Mouse (Mus musculus): ENCODE results near the gene Map3k7cl. TPM values are rescaled to one million over a fixed set of nuclear protein-coding genes. Genes with fewer than 3 reads are reported as not detected.

The Map3k7cl gene
- polyA plus RNA-seq (2016; fragmentation: Nextera tagmentation; extraction: Ambion mirVana), result not detected in 2 replicates

- H3K4me3 ChIP-seq (replicated peaks), result no peak within 1 kb of the TSS
- peak; percentile 66 for ATAC-seq (ENCODE audit: insufficient number of reproducible peaks, insufficient read depth, low FRiP score, low TSS enrichment, low read depth)
- no peak within 1 kb of the TSS for H3K4me2 ChIP-seq
- no peaks in the 10 kb centered on the region for H3K36me3 ChIP-seq
- no peaks in the 10 kb centered on the region for H3K4me1 ChIP-seq (replicated peaks)
- H3K27me3 ChIP-seq, result no peaks in the 10 kb centered on the region
- H3K27ac ChIP-seq, result no peak within 1 kb of the TSS
- WGBS, result 82% methylated on average over 24 of the region's 24 CpGs
- H3K9me3 ChIP-seq, result no peaks in the 10 kb centered on the region
- no peak within 1 kb of the TSS for H3K9ac ChIP-seq (replicated peaks)
These were observed at the start of gene Map3k7cl for GRCm38 (mm10) chr16:87552907-87553691. Gene Map3k7cl (plus strand): TSS chr16:87553330.

GRCm38 (mm10) chr16:87511706-87512105 lies 41.4 kb upstream of the Map3k7cl start:
- ATAC-seq (ENCODE audit: insufficient number of reproducible peaks, insufficient read depth, low FRiP score, low TSS enrichment, low read depth), result no peak
- WGBS, result 49% methylated on average over 5 of the region's 5 CpGs

GRCm38 (mm10) chr16:87512331-87512730 lies 40.8 kb upstream of the Map3k7cl start:
- Histone ChIP-seq H3K27ac (no peak overlapping the region), H3K4me2 (no peak overlapping the region), H3K4me3 (replicated peaks) (no peak overlapping the region), H3K27me3 (no peaks in the 10 kb centered on the region), H3K9ac (replicated peaks) (no peak overlapping the region), H3K36me3 (no peaks in the 10 kb centered on the region), H3K9me3 (no peaks in the 10 kb centered on the region), H3K4me1 (replicated peaks) (no peaks in the 10 kb centered on the region)
- 89% methylated on average over 14 of the region's 14 CpGs for WGBS
- no peak for ATAC-seq (ENCODE audit: insufficient number of reproducible peaks, insufficient read depth, low FRiP score, low TSS enrichment, low read depth)

More at GRCm38 (mm10) chr16:87511706-87512105, 41.4 kb upstream of the Map3k7cl start:
- Histone ChIP-seq H3K9me3 (no peaks in the 10 kb centered on the region), H3K4me3 (replicated peaks) (no peak overlapping the region), H3K36me3 (no peaks in the 10 kb centered on the region), H3K4me1 (replicated peaks) (no peaks in the 10 kb centered on the region), H3K4me2 (no peak overlapping the region), H3K27me3 (no peaks in the 10 kb centered on the region), H3K9ac (replicated peaks) (no peak overlapping the region), H3K27ac (no peak overlapping the region)

GRCm38 (mm10) chr16:87524228-87524627 lies 28.9 kb upstream of the Map3k7cl start:
- WGBS, result 90% methylated on average over 5 of the region's 5 CpGs
- Histone ChIP-seq H3K4me1 (replicated peaks) (no peaks in the 10 kb centered on the region), H3K36me3 (no peaks in the 10 kb centered on the region), H3K9ac (replicated peaks) (no peak overlapping the region), H3K27me3 (no peaks in the 10 kb centered on the region), H3K4me3 (replicated peaks) (no peak overlapping the region), H3K27ac (no peak overlapping the region), H3K4me2 (no peak overlapping the region), H3K9me3 (no peaks in the 10 kb centered on the region)
- no peak for ATAC-seq (ENCODE audit: insufficient number of reproducible peaks, insufficient read depth, low FRiP score, low TSS enrichment, low read depth)

GRCm38 (mm10) chr16:87527553-87528249 lies 25.4 kb upstream of the Map3k7cl start:
- Histone ChIP-seq H3K36me3 (no peaks in the 10 kb centered on the region), H3K27me3 (no peaks in the 10 kb centered on the region), H3K9ac (replicated peaks) (no peak overlapping the region), H3K9me3 (no peaks in the 10 kb centered on the region), H3K4me2 (no peak overlapping the region), H3K27ac (no peak overlapping the region), H3K4me3 (replicated peaks) (no peak overlapping the region), H3K4me1 (replicated peaks) (no peaks in the 10 kb centered on the region)
- no peak for ATAC-seq (ENCODE audit: insufficient number of reproducible peaks, insufficient read depth, low FRiP score, low TSS enrichment, low read depth)
- 58% methylated on average over 8 of the region's 8 CpGs for WGBS

- Histone ChIP-seq H3K27me3 (no peaks in the 10 kb centered on the region), H3K9ac (replicated peaks) (no peak overlapping the region), H3K36me3 (no peaks in the 10 kb centered on the region), H3K27ac (no peak overlapping the region), H3K9me3 (no peaks in the 10 kb centered on the region), H3K4me2 (no peak overlapping the region), H3K4me3 (replicated peaks) (no peak overlapping the region), H3K4me1 (replicated peaks) (no peaks in the 10 kb centered on the region)
- WGBS, result 64% methylated on average over 10 of the region's 10 CpGs
- no peak for ATAC-seq (ENCODE audit: insufficient number of reproducible peaks, insufficient read depth, low FRiP score, low TSS enrichment, low read depth)
These were observed 24.4 kb upstream of the Map3k7cl start for GRCm38 (mm10) chr16:87528755-87529154.

- no peak for ATAC-seq (ENCODE audit: insufficient number of reproducible peaks, insufficient read depth, low FRiP score, low TSS enrichment, low read depth)
- Histone ChIP-seq H3K9me3 (no peaks in the 10 kb centered on the region), H3K27me3 (no peaks in the 10 kb centered on the region), H3K36me3 (no peaks in the 10 kb centered on the region), H3K9ac (replicated peaks) (no peak overlapping the region), H3K4me1 (replicated peaks) (no peaks in the 10 kb centered on the region), H3K4me3 (replicated peaks) (no peak overlapping the region), H3K27ac (no peak overlapping the region), H3K4me2 (no peak overlapping the region)
- WGBS, result 59% methylated on average over 2 of the region's 2 CpGs
These were observed 4.8 kb upstream of the Map3k7cl start for GRCm38 (mm10) chr16:87548348-87548747.

GRCm38 (mm10) chr16:87556320-87556719 lies 3.2 kb downstream of the Map3k7cl start:
- Histone ChIP-seq H3K9me3 (no peaks in the 10 kb centered on the region), H3K9ac (replicated peaks) (no peak overlapping the region), H3K4me2 (no peak overlapping the region), H3K27ac (no peak overlapping the region), H3K4me1 (replicated peaks) (no peaks in the 10 kb centered on the region), H3K36me3 (no peaks in the 10 kb centered on the region), H3K27me3 (no peaks in the 10 kb centered on the region), H3K4me3 (replicated peaks) (no peak overlapping the region)
- ATAC-seq (ENCODE audit: insufficient number of reproducible peaks, insufficient read depth, low FRiP score, low TSS enrichment, low read depth), result no peak
- 68% methylated on average over 8 of the region's 8 CpGs for WGBS

GRCm38 (mm10) chr16:87561501-87561900 lies 8.4 kb downstream of the Map3k7cl start:
- Histone ChIP-seq H3K27me3 (no peaks in the 10 kb centered on the region), H3K27ac (no peak overlapping the region), H3K9ac (replicated peaks) (no peak overlapping the region), H3K9me3 (no peaks in the 10 kb centered on the region), H3K36me3 (no peaks in the 10 kb centered on the region), H3K4me1 (replicated peaks) (no peaks in the 10 kb centered on the region), H3K4me2 (no peak overlapping the region), H3K4me3 (replicated peaks) (no peak overlapping the region)
- WGBS, result 91% methylated on average over 4 of the region's 4 CpGs
- no peak for ATAC-seq (ENCODE audit: insufficient number of reproducible peaks, insufficient read depth, low FRiP score, low TSS enrichment, low read depth)

GRCm38 (mm10) chr16:87563524-87563923 lies 10.4 kb downstream of the Map3k7cl start:
- 79% methylated on average over 6 of the region's 6 CpGs for WGBS
- Histone ChIP-seq H3K36me3 (no peaks in the 10 kb centered on the region), H3K9me3 (no peaks in the 10 kb centered on the region), H3K4me2 (no peak overlapping the region), H3K27ac (no peak overlapping the region), H3K27me3 (no peaks in the 10 kb centered on the region), H3K4me1 (replicated peaks) (no peaks in the 10 kb centered on the region), H3K9ac (replicated peaks) (no peak overlapping the region), H3K4me3 (replicated peaks) (no peak overlapping the region)
- no peak for ATAC-seq (ENCODE audit: insufficient number of reproducible peaks, insufficient read depth, low FRiP score, low TSS enrichment, low read depth)

- WGBS, result 77% methylated on average over 3 of the region's 3 CpGs
- Histone ChIP-seq H3K4me1 (replicated peaks) (no peaks in the 10 kb centered on the region), H3K4me3 (replicated peaks) (no peak overlapping the region), H3K36me3 (no peaks in the 10 kb centered on the region), H3K9me3 (no peaks in the 10 kb centered on the region), H3K4me2 (no peak overlapping the region), H3K9ac (replicated peaks) (no peak overlapping the region), H3K27me3 (no peaks in the 10 kb centered on the region), H3K27ac (no peak overlapping the region)
- no peak for ATAC-seq (ENCODE audit: insufficient number of reproducible peaks, insufficient read depth, low FRiP score, low TSS enrichment, low read depth)
These were observed 11.4 kb downstream of the Map3k7cl start for GRCm38 (mm10) chr16:87564564-87564963.

All from limb, embryonic 12.5 days (tissue).